Mouse (Mus musculus): ENCODE data around the gene Tmem256. TPM values are rescaled to one million over a fixed set of nuclear protein-coding genes. Genes with fewer than 3 reads are reported as not detected.
A peak's percentile ranks its signal among the peaks of the same experiment; 100 is the strongest.

The Tmem256 gene
- polyA plus RNA-seq (2015; fragmentation: Nextera tagmentation; extraction: Ambion mirVana): 365 and 395 TPM in 2 replicates

DNA sequence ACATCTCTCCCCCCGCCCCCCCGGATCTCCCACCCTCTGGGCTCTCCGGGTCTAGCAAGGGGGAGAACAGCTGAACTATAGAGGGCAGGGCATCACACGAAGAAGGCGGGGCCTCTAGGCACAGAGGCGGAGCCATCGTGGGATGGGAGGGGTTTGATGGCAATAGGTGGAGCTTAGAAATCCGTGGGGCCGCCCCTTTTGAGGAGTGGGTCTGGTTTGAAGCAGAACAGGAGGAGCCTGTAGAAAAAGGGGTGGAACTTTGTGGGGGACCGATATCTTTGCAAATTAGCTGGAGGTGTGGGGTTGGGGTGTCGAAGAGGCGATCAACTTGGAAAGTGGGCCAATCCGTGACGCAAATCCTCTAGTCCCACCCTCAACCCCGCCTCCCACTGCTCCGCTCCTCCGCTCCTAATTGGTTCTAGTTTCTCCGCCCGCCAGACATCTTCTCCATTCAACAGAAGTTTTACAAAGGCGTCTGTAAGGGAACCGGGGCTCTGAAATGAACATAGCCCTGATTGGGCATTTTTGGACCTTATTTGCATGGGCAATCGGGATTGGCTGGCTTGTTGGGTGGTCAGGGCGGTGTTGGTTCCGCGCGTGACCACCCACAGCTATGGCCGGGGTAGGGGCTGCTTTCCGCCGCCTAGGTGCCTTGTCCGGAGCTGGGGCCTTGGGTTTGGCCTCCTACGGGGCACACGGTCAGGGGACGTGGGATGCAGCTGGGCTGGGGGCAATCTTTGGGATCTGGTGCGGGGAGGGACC is at the start of gene Tmem256:
Gene Tmem256 (plus strand): TSS at position 563 of the 762 bp plus-strand sequence.
- H3K9me3 ChIP-seq (ENCODE audit: low read length): no peaks in the 10 kb centered on the region
- TF ChIP-seq EP300 (IDR thresholded peaks at IDR 0.05) (peak; percentile 86), CTCF (IDR thresholded peaks at IDR 0.05) (no peak)
- peak within 1 kb of the TSS; percentile 90 for H3K27ac ChIP-seq (ENCODE audit: low read length)
- peak within 1 kb of the TSS; percentile 55 for H3K4me3 ChIP-seq (ENCODE audit: low read depth, low read length)
- WGBS: under 1% methylated on average over 34 of the region's 34 CpGs
- ATAC-seq: peak; percentile 94
- H3K4me2 ChIP-seq (replicated peaks; ENCODE audit: low read depth, low read length): peak within 1 kb of the TSS; percentile 94
- peaks cover 11% of the 10 kb centered on the region for H3K4me1 ChIP-seq (ENCODE audit: insufficient read depth, low read depth, low read length)
- DNase-seq (ENCODE audit: low spot score): peak; percentile 100
- H3K36me3 ChIP-seq (ENCODE audit: insufficient read depth, low read length): no peaks in the 10 kb centered on the region
- 0 out of 2 replicates have a peak, but pooled peaks cover 5% of the 10 kb centered on the region for H3K27me3 ChIP-seq (replicated peaks; ENCODE audit: insufficient read depth, low read length)
- peak within 1 kb of the TSS; percentile 69 for H3K9ac ChIP-seq (replicated peaks; ENCODE audit: low read depth)

DNA sequence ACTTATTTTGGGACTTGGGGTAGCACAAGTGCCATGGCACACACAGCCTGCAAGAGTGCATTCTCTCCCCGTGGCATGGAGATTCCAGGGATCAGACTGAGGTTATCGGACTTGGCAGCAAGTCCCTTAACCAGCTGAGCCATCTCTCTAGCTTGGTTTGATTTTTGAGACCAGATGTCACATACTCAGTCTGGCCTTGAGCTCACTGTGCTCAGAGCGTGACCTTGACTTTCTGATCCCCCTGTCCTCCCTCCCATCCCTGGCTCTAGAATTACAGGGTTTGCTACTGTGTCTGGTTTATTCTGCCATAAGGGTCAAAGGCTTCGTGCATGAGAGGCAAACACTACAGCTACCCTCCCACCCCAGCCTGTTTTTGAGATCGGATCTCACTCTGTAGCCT is 48.9 kb upstream of the Tmem256 start:
- no peak for ATAC-seq
- 59% methylated on average over 5 of the region's 5 CpGs for WGBS
- no peak overlapping the region for H3K9ac ChIP-seq (replicated peaks; ENCODE audit: low read depth)
- H3K4me2 ChIP-seq (replicated peaks; ENCODE audit: low read depth, low read length): no peak overlapping the region
- H3K4me3 ChIP-seq (ENCODE audit: low read depth, low read length): no peak overlapping the region
- DNase-seq (ENCODE audit: low spot score): no peak
- H3K36me3 ChIP-seq (ENCODE audit: insufficient read depth, low read length): no peaks in the 10 kb centered on the region
- no peak overlapping the region for H3K27ac ChIP-seq (ENCODE audit: low read length)
- no peaks in the 10 kb centered on the region for H3K9me3 ChIP-seq (ENCODE audit: low read length)
- no peak for TF ChIP-seq EP300 (IDR thresholded peaks at IDR 0.05)
- no peak for TF ChIP-seq CTCF (IDR thresholded peaks at IDR 0.05)
- H3K4me1 ChIP-seq (ENCODE audit: insufficient read depth, low read depth, low read length): peaks cover 3% of the 10 kb centered on the region; the same call in 1 of the 2 replicates
- no peaks in the 10 kb centered on the region for H3K27me3 ChIP-seq (replicated peaks; ENCODE audit: insufficient read depth, low read length)

DNA sequence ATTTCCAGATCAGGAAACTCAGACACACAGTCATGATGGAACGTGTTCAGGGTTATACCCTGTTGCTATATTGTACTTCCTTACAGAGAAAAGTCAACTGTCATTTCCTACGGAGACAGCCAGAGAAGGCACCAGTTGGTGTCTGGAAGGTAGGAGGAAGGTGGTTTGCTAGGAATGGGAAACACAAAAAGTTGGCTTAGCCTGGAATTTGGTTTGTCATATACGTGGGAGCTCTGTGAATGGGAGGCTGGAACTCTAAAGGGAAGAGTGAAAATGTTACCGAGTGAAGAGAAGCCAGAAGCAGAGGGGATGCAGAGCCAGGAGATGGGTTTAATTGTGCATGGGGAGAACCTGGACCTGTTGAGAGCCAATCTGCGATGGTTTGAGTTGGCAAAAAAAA is 46.9 kb upstream of the Tmem256 start:
- DNase-seq (ENCODE audit: low spot score) (no peak), ATAC-seq (no peak)
- Histone ChIP-seq H3K27me3 (replicated peaks; ENCODE audit: insufficient read depth, low read length) (no peaks in the 10 kb centered on the region), H3K4me1 (ENCODE audit: insufficient read depth, low read depth, low read length) (0 out of 2 replicates have a peak, but pooled peaks cover 6% of the 10 kb centered on the region), H3K9ac (replicated peaks; ENCODE audit: low read depth) (no peak overlapping the region), H3K9me3 (ENCODE audit: low read length) (no peaks in the 10 kb centered on the region), H3K27ac (ENCODE audit: low read length) (no peak overlapping the region), H3K36me3 (ENCODE audit: insufficient read depth, low read length) (no peaks in the 10 kb centered on the region), H3K4me2 (replicated peaks; ENCODE audit: low read depth, low read length) (no peak overlapping the region), H3K4me3 (ENCODE audit: low read depth, low read length) (no peak overlapping the region)
- WGBS: 66% methylated on average over 5 of the region's 5 CpGs
- TF ChIP-seq EP300 (IDR thresholded peaks at IDR 0.05) (no peak), CTCF (IDR thresholded peaks at IDR 0.05) (no peak)

DNA sequence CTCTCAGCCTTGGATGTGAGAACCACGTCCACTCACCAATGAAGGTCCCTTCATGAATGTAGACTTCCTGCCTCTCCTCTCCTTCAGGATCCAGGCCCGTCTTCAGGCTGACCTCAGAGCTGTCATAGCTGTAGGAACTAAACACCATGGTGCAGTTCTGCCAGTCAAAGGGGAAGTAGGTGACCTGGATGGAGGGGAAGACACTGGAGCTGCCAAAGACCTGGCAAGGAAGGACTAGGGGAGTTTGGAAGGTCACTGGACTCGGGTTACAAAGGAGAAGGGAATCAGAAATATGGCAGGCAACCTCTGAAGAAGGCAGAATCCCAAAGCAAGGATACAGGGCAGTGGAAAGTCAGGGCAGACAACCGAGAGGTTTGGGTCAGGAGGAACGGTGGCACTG is 44.9 kb upstream of the Tmem256 start:
- Histone ChIP-seq H3K4me3 (ENCODE audit: low read depth, low read length) (no peak overlapping the region), H3K4me1 (ENCODE audit: insufficient read depth, low read depth, low read length) (0 out of 2 replicates have a peak, but pooled peaks cover 6% of the 10 kb centered on the region), H3K36me3 (ENCODE audit: insufficient read depth, low read length) (no peaks in the 10 kb centered on the region), H3K27me3 (replicated peaks; ENCODE audit: insufficient read depth, low read length) (no peaks in the 10 kb centered on the region), H3K9me3 (ENCODE audit: low read length) (no peaks in the 10 kb centered on the region), H3K9ac (replicated peaks; ENCODE audit: low read depth) (no peak overlapping the region), H3K4me2 (replicated peaks; ENCODE audit: low read depth, low read length) (no peak overlapping the region), H3K27ac (ENCODE audit: low read length) (no peak overlapping the region)
- no peak for ATAC-seq
- DNase-seq (ENCODE audit: low spot score): no peak
- TF ChIP-seq EP300 (IDR thresholded peaks at IDR 0.05) (no peak), CTCF (IDR thresholded peaks at IDR 0.05) (no peak)
- WGBS: 58% methylated on average over 5 of the region's 5 CpGs

DNA sequence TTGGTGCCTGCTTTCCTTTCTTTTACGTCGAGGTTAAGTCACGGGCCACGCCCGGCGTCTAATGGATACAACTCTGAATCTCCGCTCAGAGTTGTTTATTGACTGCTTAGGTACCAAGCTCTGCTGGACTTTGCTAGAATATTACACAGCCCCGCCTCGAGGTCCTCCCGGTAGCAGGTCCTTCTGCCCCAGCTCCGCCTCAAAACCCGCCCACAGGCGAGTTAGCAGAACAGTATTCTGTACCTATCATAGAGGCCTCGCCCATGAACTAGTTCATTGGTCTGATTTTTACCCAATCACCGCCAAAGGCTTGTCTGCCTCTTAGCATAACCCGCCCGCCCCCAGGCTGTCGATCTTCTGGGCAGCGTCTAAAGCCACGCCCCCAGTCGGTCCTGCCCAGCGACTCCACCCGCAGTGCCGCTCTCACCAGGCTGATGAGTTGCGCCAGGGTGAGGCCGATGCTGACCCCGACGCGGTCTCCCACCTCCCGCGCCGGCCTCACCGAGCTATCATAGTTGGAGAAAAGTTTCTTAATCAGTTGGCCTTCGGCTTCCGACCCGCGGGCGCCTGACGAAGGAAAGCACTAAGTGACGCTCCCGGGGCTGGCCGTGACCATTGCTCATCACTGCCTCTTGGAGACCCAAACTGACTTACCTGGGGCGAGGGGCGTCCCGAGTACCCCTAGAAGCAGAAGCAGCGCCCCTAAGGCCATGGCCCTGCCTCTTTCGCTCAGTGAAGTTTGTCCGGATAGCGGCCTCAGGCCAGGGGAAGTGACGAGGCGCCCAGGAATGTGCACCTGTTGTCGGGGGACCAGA is 42.9 kb upstream of the Tmem256 start, which contains the start of gene Chrnb1:
Gene Chrnb1 (minus strand): TSS at position 776 of the 815 bp plus-strand sequence.
- Histone ChIP-seq H3K27ac (ENCODE audit: low read length) (peak within 1 kb of the TSS; percentile 54), H3K4me2 (replicated peaks; ENCODE audit: low read depth, low read length) (peak within 1 kb of the TSS; percentile 88), H3K9me3 (ENCODE audit: low read length) (no peaks in the 10 kb centered on the region), H3K27me3 (replicated peaks; ENCODE audit: insufficient read depth, low read length) (no peaks in the 10 kb centered on the region), H3K4me1 (ENCODE audit: insufficient read depth, low read depth, low read length) (0 out of 2 replicates have a peak, but pooled peaks cover 9% of the 10 kb centered on the region), H3K36me3 (ENCODE audit: insufficient read depth, low read length) (no peaks in the 10 kb centered on the region), H3K9ac (replicated peaks; ENCODE audit: low read depth) (peak within 1 kb of the TSS; percentile 34), H3K4me3 (ENCODE audit: low read depth, low read length) (peak within 1 kb of the TSS; percentile 47)
- TF ChIP-seq EP300 (IDR thresholded peaks at IDR 0.05): no peak
- TF ChIP-seq CTCF (IDR thresholded peaks at IDR 0.05): peak; percentile 18; the same call in 1 of the 2 replicates
- ATAC-seq: peak; percentile 99
- peak; percentile 100 for DNase-seq (ENCODE audit: low spot score)
- WGBS: 1% methylated on average over 50 of the region's 52 CpGs

DNA sequence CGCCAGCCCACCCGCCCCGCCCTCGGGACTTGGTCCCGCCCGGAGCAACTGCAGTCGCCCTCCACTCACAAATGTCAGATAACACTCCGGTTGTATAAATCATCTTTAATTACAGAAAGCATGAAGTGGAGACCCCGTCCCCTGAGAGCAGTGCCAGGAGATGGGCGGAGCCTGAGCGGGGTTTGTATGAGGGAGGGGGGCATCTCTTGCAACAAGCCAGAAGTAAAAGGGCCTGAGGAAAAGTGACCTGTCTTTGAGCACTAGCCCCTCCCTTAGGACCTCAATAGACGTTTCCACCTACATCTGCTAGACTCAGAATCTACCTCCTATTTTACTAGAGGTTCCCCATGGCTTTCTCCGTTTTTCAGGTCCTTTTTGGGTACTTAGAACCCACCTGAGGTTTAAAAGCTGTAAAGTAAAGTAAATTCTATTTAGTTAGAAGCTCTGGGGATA is 42.3 kb upstream of the Tmem256 start:
- peak overlapping the region; percentile 88 for H3K4me2 ChIP-seq (replicated peaks; ENCODE audit: low read depth, low read length)
- H3K4me3 ChIP-seq (ENCODE audit: low read depth, low read length): peak overlapping the region; percentile 47
- no peaks in the 10 kb centered on the region for H3K36me3 ChIP-seq (ENCODE audit: insufficient read depth, low read length)
- DNase-seq (ENCODE audit: low spot score): peak; percentile 32
- TF ChIP-seq CTCF (IDR thresholded peaks at IDR 0.05): no peak
- TF ChIP-seq EP300 (IDR thresholded peaks at IDR 0.05): no peak
- peaks cover 11% of the 10 kb centered on the region; the same call in 1 of the 2 replicates for H3K4me1 ChIP-seq (ENCODE audit: insufficient read depth, low read depth, low read length)
- WGBS: 3% methylated on average over 13 of the region's 13 CpGs
- H3K9me3 ChIP-seq (ENCODE audit: low read length): no peaks in the 10 kb centered on the region
- H3K27me3 ChIP-seq (replicated peaks; ENCODE audit: insufficient read depth, low read length): no peaks in the 10 kb centered on the region
- no peak for ATAC-seq
- H3K9ac ChIP-seq (replicated peaks; ENCODE audit: low read depth): no peak overlapping the region; the same call in 1 of the 2 replicates
- H3K27ac ChIP-seq (ENCODE audit: low read length): 0 out of 2 replicates have a peak overlapping the region, but pooled peaks have one; percentile 54
